Mouse (Mus musculus) left cerebral cortex, postnatal 36 days (tissue): Measurements from ENCODE around the gene Rap1gap2. TPM values are rescaled to one million over a fixed set of nuclear protein-coding genes. Genes with fewer than 3 reads are reported as not detected.

ENCODE experiments used
- DNase-seq, 2 experiments: peaks; one replicate each; pipeline ENCODE4 v3.0.0; 2021 to 2022; ENCODE audit warnings: low spot score in 2 of 2, mixed read lengths in 1 of 2
- intact Hi-C: fragments of 180-260 bp; cut with DNase I; formaldehyde crosslinking; loops from one replicate; pipeline ENCODE4 v1.15.1; 2025
- total RNA-seq, 2 experiments: library from RNA; stranded (reverse); gene quantifications; 2 replicates each; pipeline ENCODE4 v1.2.3; 2021

Rap1gap2 gene
- 100 to 1,000 TPM; 179 to 210 TPM for total RNA-seq

DNA sequence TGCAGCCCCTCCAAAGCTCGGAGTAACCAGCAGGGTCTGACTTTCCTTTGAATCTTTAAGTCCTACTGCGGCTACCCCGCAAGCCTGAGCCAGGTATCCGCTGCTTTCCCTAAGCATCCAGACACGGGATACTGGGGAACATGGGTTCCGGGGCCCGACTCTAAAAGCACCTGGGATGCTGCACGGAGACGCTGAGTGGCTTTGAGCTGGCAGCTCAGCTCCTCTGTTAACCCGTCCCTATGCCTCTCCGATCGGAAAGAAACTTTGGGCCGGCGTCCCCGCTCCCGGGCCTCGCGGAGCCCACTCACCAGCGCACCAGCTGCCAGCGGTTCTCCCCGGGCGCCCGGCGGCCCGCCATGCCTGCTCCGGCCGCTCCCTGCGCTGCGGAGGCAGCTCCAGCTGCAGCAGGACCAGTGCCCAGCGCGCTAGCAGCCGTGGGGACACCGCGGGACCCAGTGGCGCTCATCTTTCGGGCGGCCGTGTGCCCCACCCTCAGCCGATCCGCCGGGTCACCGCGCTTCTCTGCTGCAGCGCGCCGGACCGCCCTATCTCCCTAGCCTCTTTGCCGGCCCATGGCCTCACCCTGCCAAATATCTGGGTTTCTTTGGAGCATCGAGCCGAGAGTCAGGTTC, at the start of gene Rap1gap2:
Gene Rap1gap2 (minus strand): TSS at position 371 of the 632 bp plus-strand sequence.
- peak; percentile 28 to 42 for DNase-seq
- intact Hi-C loops, result no loop called here

GRCm38 (mm10) chr11:74660336-74660735, 49.6 kb upstream of the Rap1gap2 start:
- no peak for DNase-seq
- intact Hi-C loops, result no loop called here

GRCm38 (mm10) chr11:74655941-74656340, 45.2 kb upstream of the Rap1gap2 start:
- no peak for DNase-seq
- intact Hi-C loops, result no loop called here

- intact Hi-C loops, result loop anchor here (5.0 kb wide), 1 partner anchor 69 kb away; the partner anchor contains the start of gene Pafah1b1
- DNase-seq, result no peak
Observed at GRCm38 (mm10) chr11:74653385-74653784, 42.7 kb upstream of the Rap1gap2 start.

DNA sequence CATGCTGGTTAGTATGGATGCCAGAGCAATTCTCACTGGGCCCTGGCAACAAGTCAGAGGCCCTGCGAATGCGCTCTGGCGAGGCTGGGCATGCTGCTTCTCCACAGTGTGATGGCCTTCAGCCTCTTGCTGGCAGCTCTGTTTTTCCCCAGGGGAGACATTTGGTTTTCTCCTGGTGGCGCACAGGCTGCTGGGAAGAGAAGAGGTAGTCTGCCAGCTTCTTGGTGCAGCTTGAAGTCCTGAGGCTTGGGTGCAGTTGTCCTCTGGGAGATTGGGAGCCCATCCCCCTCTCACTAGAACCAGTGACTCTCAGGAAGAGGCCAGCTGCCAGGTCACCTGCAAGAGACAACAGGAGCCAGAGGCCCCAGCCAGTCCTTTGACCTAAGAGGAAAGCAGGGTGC, 42.1 kb upstream of the Rap1gap2 start:
- DNase-seq, result peak in 1 of 2 experiments; percentile 36
- intact Hi-C loops, result loop anchor here (5.0 kb wide), 1 partner anchor 70 kb away; the partner anchor contains the start of gene Pafah1b1

DNA sequence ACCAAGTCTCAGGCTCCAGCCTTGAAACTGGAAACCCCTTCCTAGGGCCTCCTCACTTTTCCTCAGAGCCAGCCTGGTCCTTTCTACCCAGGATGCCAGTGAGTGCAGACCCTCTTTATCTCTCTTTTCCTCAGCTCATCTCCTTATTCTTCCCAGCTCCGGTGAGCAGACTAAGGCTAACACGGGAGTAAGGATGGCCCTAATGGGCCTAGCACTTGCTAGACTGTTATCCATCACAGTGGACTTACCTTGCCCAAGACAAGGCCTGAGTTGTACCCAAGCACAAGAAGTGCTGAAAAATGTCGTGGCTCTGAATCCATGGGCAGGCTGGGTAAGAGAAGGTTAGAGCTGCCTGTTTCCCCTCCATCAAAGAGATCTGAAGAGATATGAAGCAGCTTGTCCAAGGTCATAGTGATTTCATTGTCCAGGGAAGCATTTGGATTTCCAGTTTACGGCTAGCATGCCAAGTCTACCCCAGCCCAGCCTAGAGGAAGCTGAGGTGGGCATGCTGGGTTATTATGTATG, 39.9 kb upstream of the Rap1gap2 start:
- intact Hi-C loops, result loop anchor here (5.0 kb wide), 1 partner anchor 72 kb away; the partner anchor contains the start of gene Pafah1b1
- no peak for DNase-seq

- intact Hi-C loops, result loop anchor here (5.0 kb wide), 1 partner anchor 72 kb away; the partner anchor contains the start of gene Pafah1b1
- peak in 1 of 2 experiments; percentile 42 for DNase-seq
Observed at GRCm38 (mm10) chr11:74649647-74650551, 39.2 kb upstream of the Rap1gap2 start.

DNA sequence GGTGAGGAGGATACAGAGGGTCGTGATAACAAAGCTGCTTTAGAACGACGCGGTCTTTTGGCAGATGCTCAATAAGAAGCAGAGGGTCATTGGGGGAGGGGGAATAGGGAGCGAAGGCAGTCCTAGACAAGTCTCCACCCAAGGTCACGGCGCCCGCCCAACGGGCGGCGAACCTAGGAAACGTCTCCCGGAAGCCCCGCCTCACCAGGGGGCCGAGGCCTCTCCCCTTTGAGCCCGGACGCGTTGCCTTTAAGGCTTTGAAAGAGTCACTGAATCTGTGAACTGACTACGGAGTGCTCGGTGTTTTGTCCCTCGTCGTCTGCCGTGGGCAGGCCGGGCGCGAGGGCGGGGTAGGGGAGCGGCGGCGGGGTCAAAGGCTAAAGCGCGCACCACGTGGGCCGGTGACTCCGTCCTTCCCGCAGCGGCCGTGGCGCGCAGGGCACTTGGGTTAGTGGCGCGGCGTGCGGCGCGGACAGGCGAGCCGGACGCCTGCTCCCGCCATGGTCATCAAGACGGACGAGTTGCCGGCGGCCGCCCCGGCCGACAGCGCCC, 38.5 kb upstream of the Rap1gap2 start, which contains the start of gene Cluh:
Gene Cluh (plus strand): TSS at position 401 of the 552 bp plus-strand sequence.
- peak; percentile 99 to 100 for DNase-seq
- intact Hi-C loops, result no loop called here

GRCm38 (mm10) chr11:74648676-74649075, 38.0 kb upstream of the Rap1gap2 start:
- intact Hi-C loops, result no loop called here
- DNase-seq, result no peak

GRCm38 (mm10) chr11:74647966-74648365, 37.3 kb upstream of the Rap1gap2 start:
- no peak for DNase-seq
- intact Hi-C loops, result no loop called here

DNA sequence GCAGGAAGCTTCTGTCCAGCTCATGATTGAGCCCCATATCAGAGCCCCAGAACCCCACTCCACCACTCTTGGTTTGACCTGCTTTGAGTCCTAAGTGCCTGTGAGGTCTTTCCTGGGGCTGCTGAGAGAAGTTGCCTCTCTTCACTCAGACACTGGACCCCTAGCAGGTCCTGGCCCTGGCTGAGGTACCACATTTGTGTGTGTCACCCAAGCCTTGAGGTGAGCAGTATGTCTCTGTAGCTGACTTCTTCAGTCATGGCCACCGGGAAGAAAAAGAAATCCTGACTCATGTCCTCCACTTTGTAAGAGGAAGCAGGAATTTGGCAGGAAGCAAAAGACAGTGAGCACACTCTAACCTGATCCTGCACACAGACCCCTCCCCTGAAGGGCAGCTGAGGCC, 28.9 kb upstream of the Rap1gap2 start:
- intact Hi-C loops, result loop anchor here (5.0 kb wide), 2 partner anchors 133 to 193 kb away; partner anchors contain the start of genes Mettl16 and Mnt
- no peak for DNase-seq

GRCm38 (mm10) chr11:74638791-74639411, 28.2 kb upstream of the Rap1gap2 start:
- DNase-seq, result no peak
- intact Hi-C loops, result loop anchor here (5.0 kb wide), 2 partner anchors 133 to 193 kb away; partner anchors contain the start of genes Mettl16 and Mnt

DNA sequence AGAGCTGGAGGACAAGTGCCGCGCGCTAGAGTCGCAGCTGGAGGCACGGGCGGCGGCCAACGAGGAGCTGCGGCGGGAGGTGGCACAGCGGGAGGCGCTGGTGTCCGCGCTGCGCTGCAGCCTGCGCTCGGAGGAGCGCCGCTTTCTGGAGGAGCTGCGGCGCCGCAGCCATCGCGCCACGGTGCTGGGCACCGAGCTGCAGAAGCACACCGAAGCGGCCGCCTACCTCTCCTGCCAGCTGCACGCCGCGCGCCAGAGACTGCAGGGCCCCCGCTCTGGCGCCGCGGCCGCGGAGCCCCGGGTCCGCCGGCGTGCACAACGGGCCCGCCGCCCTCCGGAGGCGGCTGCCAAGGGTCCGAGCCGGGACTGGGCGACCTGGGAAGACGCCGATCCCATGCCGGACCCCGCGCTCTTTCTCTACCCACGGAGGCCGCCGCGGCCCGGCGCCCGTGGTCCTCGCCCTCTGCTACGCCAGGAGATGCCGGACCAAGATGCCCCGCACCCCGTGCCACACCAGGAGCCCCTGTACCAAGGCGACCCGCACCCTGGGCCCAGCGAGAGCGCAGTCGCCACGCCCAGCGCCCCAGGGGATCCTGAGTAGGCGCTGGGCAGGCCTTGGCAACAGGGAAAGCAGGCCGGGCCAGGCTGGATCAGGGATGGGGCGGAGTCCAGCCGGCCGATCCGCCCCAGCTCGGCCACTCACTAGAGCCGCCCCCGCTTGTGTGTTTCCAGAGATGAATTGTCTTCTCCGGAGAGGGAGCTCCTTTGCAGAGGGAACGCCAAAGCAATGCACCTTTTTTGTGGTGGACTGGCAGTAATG, 27.5 kb upstream of the Rap1gap2 start:
- intact Hi-C loops, result loop anchor here (5.0 kb wide), 2 partner anchors 134 to 194 kb away; partner anchors contain the start of genes Mettl16 and Mnt
- peak; percentile 74 to 82 for DNase-seq

- DNase-seq, result no peak
- intact Hi-C loops, result loop anchor here (5.0 kb wide), 2 partner anchors 135 to 195 kb away; partner anchors contain the start of genes Mettl16 and Mnt
Observed at GRCm38 (mm10) chr11:74637486-74637885, 26.8 kb upstream of the Rap1gap2 start.

DNA sequence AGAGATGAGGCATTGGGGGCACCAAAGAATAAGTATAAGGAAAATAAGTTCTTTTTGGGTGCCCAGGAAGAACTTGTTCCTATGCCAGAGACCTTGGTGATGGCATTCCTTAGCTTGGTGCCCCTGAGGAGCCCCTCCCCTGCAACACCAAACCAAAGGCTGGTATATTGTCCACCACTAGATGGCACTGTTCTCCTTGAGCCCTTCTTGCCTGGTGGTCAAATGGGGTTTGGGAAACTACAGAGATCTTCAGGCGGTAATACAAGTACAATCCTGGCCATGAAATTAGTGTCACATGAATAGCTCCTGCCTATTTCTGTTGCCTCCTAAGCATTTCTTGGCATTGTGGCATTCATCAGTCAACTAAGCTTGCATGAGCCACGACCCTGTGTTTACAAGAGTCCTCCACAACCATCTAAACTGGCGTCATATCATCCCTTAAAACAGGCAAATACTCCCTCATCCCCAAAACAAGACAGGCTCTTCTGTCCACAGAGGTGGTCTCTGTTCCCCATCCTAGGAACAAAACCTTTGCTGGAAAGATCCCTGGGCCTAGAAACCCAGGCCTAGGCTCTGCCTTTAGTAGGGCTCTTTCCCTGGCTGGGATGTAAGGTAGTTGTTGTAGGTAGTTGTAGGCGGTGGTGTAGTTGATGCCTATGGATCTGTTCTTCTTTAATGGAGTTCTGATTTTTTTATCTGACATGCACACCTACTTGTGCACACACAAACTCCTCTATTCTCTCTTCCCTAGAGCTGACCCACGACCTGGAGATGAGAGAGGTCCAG, 24.0 kb upstream of the Rap1gap2 start:
- intact Hi-C loops, result loop anchor here (5.0 kb wide), 2 partner anchors 138 to 198 kb away; partner anchors contain the start of genes Mettl16 and Mnt
- peak; percentile 46 to 65 for DNase-seq

GRCm38 (mm10) chr11:74631880-74632789, 21.4 kb upstream of the Rap1gap2 start:
- DNase-seq, result no peak

More at GRCm38 (mm10) chr11:74631880-74632789, 21.4 kb upstream of the Rap1gap2 start:
- intact Hi-C loops, result no loop called here
